Mouse (Mus musculus) thymus, postnatal 4 days (tissue): ENCODE results near the gene Spint5.
A peak's percentile ranks its signal among the peaks of the same experiment; 100 is the strongest.
"Not testable (repeated sequence)": the region's sequence is repeated elsewhere in the genome, so short reads cannot be mapped to it uniquely, and the experiment has no call there.

Source experiments
- DNase-seq: peaks from one replicate; pipeline ENCODE4 v3.0.0; 2021

Gene Spint5

GRCm38 (mm10) chr2:164715005-164715404 is at the start of gene Spint5:
Gene Spint5, plus strand, starts transcription at chr2:164715305.
- no peak for DNase-seq

GRCm38 (mm10) chr2:164670261-164670660 is 44.8 kb upstream of the Spint5 start:
- no peak for DNase-seq

- no peak for DNase-seq
Measured at GRCm38 (mm10) chr2:164670938-164671337, 44.2 kb upstream of the Spint5 start.

- no peak for DNase-seq
Measured at GRCm38 (mm10) chr2:164673987-164674386, 41.1 kb upstream of the Spint5 start, which contains the start of gene Wfdc11. Gene Wfdc11, minus strand, starts transcription at chr2:164674087.

- no peak for DNase-seq
Measured at GRCm38 (mm10) chr2:164676103-164676502, 39.0 kb upstream of the Spint5 start.

- DNase-seq: no peak
Measured at GRCm38 (mm10) chr2:164676916-164677685, 38.0 kb upstream of the Spint5 start.

- peak; percentile 92 for DNase-seq
Measured at GRCm38 (mm10) chr2:164678848-164679625, 36.1 kb upstream of the Spint5 start.

- peak; percentile 59 for DNase-seq
Measured at GRCm38 (mm10) chr2:164679906-164680305, 35.2 kb upstream of the Spint5 start.

- no peak for DNase-seq
Measured at GRCm38 (mm10) chr2:164684807-164685206, 30.3 kb upstream of the Spint5 start, which contains the start of gene Wfdc13. Gene Wfdc13, plus strand, starts transcription at chr2:164685107.

GRCm38 (mm10) chr2:164698201-164698600 is 16.9 kb upstream of the Spint5 start, which contains the start of gene Spint4:
Gene Spint4, plus strand, starts transcription at chr2:164698501.
- DNase-seq: no peak

- DNase-seq: no peak
Measured at GRCm38 (mm10) chr2:164700959-164701358, 14.1 kb upstream of the Spint5 start.

GRCm38 (mm10) chr2:164701761-164702160 is 13.3 kb upstream of the Spint5 start:
- DNase-seq: no peak

- no peak for DNase-seq
Measured at GRCm38 (mm10) chr2:164704235-164704634, 10.9 kb upstream of the Spint5 start.

- DNase-seq: no peak
Measured at GRCm38 (mm10) chr2:164705328-164705727, 9.8 kb upstream of the Spint5 start.

- DNase-seq: no peak
Measured at GRCm38 (mm10) chr2:164705991-164706390, 9.1 kb upstream of the Spint5 start.

GRCm38 (mm10) chr2:164716194-164716786 is 1.2 kb downstream of the Spint5 start:
- not testable (repeated sequence) for DNase-seq

GRCm38 (mm10) chr2:164723276-164723675 is 8.2 kb downstream of the Spint5 start:
- DNase-seq: no peak

GRCm38 (mm10) chr2:164725895-164726619 is 11.0 kb downstream of the Spint5 start:
- DNase-seq: peak; percentile 84

GRCm38 (mm10) chr2:164731719-164732118 is 16.6 kb downstream of the Spint5 start:
- DNase-seq: no peak

GRCm38 (mm10) chr2:164733259-164733658 is 18.2 kb downstream of the Spint5 start:
- DNase-seq: no peak

GRCm38 (mm10) chr2:164734839-164735238 is 19.7 kb downstream of the Spint5 start:
- no peak for DNase-seq

GRCm38 (mm10) chr2:164735446-164735845 is 20.3 kb downstream of the Spint5 start:
- no peak for DNase-seq
